Mouse (Mus musculus) midbrain, embryonic 16.5 days (tissue): ENCODE data around the gene Car10. TPM values are rescaled to one million over a fixed set of nuclear protein-coding genes. Genes with fewer than 3 reads are reported as not detected.

ENCODE experiments used
- ATAC-seq: fragments of 200-750 bp; cut with Nextera tagmentation; 2 replicates; pipeline ENCODE4 v1.8.0; 2017; ENCODE audit warnings: moderate TSS enrichment
- H3K27ac ChIP-seq: fragments of 300-500 bp; sonication (generic); 2 replicates; pipeline ENCODE4 v1.5.1; 2014; ENCODE audit warnings: mild to moderate bottlenecking, low read length, mixed read lengths
- H3K27me3 ChIP-seq: fragments of 300-500 bp; sonication (generic); 2 replicates; pipeline ENCODE4 v1.6.1; 2014; ENCODE audit warnings: low read depth, low read length, mixed read lengths; ENCODE audit not compliant: control insufficient read depth, insufficient read depth
- H3K36me3 ChIP-seq: fragments of 300-500 bp; sonication (generic); 2 replicates; pipeline ENCODE4 v1.6.1; 2014; ENCODE audit warnings: mild to moderate bottlenecking, low read length, moderate library complexity, mixed read lengths; ENCODE audit not compliant: control insufficient read depth, insufficient read depth
- H3K4me1 ChIP-seq: fragments of 300-500 bp; sonication (generic); 2 replicates; pipeline ENCODE4 v1.6.1; 2014; ENCODE audit warnings: mild to moderate bottlenecking, low read length, mixed read lengths; ENCODE audit not compliant: control insufficient read depth, insufficient read depth
- H3K4me2 ChIP-seq: fragments of 300-500 bp; sonication (generic); 2 replicates; pipeline ENCODE4 v1.6.1; 2014; ENCODE audit warnings: mild to moderate bottlenecking, low read length, mixed read lengths
- H3K4me3 ChIP-seq: fragments of 300-500 bp; sonication (generic); 2 replicates; pipeline ENCODE4 v1.5.1; 2014; ENCODE audit warnings: low read depth, mild to moderate bottlenecking, low read length, moderate library complexity, mixed read lengths
- H3K9ac ChIP-seq: fragments of 300-500 bp; sonication (generic); 2 replicates; pipeline ENCODE4 v1.6.1; 2014; ENCODE audit warnings: low read depth, low read length, mixed read lengths
- H3K9me3 ChIP-seq: fragments of 300-500 bp; sonication (generic); replicated peaks from 2 replicates; pipeline ENCODE4 v1.6.1; 2014; ENCODE audit warnings: mild to moderate bottlenecking, low read length, mixed read lengths; ENCODE audit not compliant: control insufficient read depth, poor library complexity, severe bottlenecking
- WGBS: fragments of 180-500 bp; shearing (Covaris S2); extraction: QIAGEN DNeasy Blood & Tissue Kit; methylation state at CpG from one replicate; pipeline ENCODE4 v1.1.7; 2014; 5-methylcytosine and 5-hydroxymethylcytosine counted together
- polyA plus RNA-seq: library from polyadenylated mRNA; unstranded; fragments of >200 nt; fragmentation: Nextera tagmentation; extraction: Ambion mirVana; gene quantifications from 2 replicates; pipeline ENCODE4 v1.2.1, GENCODE M21; 2015

Car10 gene
- polyA plus RNA-seq, 1 experiment from 2014 or later: 65.4 TPM

DNA sequence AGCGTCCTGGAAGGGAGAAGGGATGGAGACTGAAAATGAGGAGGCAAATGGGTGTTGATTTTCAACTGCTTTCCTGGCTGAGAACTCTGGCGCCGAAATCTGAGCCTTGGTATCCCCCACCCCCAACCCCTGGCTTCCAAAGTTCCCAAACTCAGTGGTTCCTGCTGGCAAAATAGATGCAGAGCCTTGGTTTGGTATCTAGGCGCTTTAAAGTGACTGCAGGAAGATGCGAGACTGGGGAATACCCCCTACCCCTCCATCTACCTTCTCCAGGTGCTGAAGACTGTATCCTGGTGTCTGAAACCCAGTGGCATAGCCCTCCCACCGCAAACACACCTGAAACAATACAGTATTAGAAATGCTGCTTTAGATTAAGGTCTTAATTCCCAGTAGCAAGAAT is 2.8 kb downstream of the Car10 start:
- Histone ChIP-seq H3K9me3 (no peaks in the 10 kb centered on the region), H3K36me3 (no peaks in the 10 kb centered on the region), H3K27ac (peak overlapping the region; percentile 85), H3K4me3 (peak overlapping the region; percentile 73), H3K27me3 (no peaks in the 10 kb centered on the region), H3K9ac (peak overlapping the region; percentile 77), H3K4me2 (peak overlapping the region; percentile 93), H3K4me1 (peaks cover 6% of the 10 kb centered on the region; the same call in 1 of the 2 replicates)
- 5% methylated on average over 6 of the region's 6 CpGs for WGBS
- no peak for ATAC-seq

- Histone ChIP-seq H3K36me3 (no peaks in the 10 kb centered on the region), H3K9me3 (no peaks in the 10 kb centered on the region), H3K4me3 (peak overlapping the region; percentile 73), H3K4me2 (peak overlapping the region; percentile 93), H3K9ac (peak overlapping the region; percentile 77), H3K4me1 (peaks cover 6% of the 10 kb centered on the region; the same call in 1 of the 2 replicates), H3K27ac (no peak overlapping the region; the same call in 1 of the 2 replicates), H3K27me3 (no peaks in the 10 kb centered on the region)
- 2% methylated on average over 2 of the region's 2 CpGs for WGBS
- ATAC-seq: no peak
These were observed 3.3 kb downstream of the Car10 start for GRCm38 (mm10) chr11:93101106-93101505.

- ATAC-seq: no peak
- no peak overlapping the region for H3K27ac ChIP-seq
- H3K4me2 ChIP-seq: peak overlapping the region; percentile 93
- no peaks in the 10 kb centered on the region for H3K36me3 ChIP-seq
- 84% methylated on average over 9 of the region's 9 CpGs for WGBS
- H3K9me3 ChIP-seq: no peaks in the 10 kb centered on the region
- H3K4me3 ChIP-seq: peak overlapping the region; percentile 73
- H3K27me3 ChIP-seq: no peaks in the 10 kb centered on the region
- 0 out of 2 replicates have a peak overlapping the region, but pooled peaks have one; percentile 11 for H3K9ac ChIP-seq
- H3K4me1 ChIP-seq: peaks cover 3% of the 10 kb centered on the region; the same call in 1 of the 2 replicates
These were observed 4.5 kb downstream of the Car10 start for GRCm38 (mm10) chr11:93102321-93102720.

GRCm38 (mm10) chr11:93103101-93103815 is 5.4 kb downstream of the Car10 start:
- Histone ChIP-seq H3K4me1 (peaks cover 3% of the 10 kb centered on the region; the same call in 1 of the 2 replicates), H3K4me2 (peak overlapping the region; percentile 93), H3K4me3 (peak overlapping the region; percentile 27), H3K9ac (0 out of 2 replicates have a peak overlapping the region, but pooled peaks have one; percentile 11), H3K27ac (no peak overlapping the region), H3K27me3 (no peaks in the 10 kb centered on the region), H3K9me3 (no peaks in the 10 kb centered on the region), H3K36me3 (no peaks in the 10 kb centered on the region)
- ATAC-seq: no peak
- WGBS: 54% methylated on average over 3 of the region's 3 CpGs

DNA sequence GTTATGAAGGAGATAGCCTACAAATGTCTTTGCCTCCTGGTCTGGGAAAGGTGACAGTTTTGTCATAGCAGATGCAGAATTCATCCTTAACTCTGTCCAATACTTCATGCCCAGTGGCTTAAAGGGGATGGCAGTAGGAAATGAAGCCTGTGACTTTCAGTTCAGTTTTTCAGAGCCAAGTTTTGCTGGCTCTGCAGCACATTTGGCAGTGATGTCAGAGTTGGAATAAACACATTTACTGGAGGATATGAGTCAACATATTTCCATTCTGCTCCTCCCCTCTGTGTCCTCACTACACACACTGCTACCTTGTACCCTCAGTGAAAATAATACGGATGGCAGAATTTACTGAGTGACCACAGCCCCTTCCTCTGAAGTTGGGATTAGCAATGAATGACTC is 11.6 kb downstream of the Car10 start:
- Histone ChIP-seq H3K4me1 (no peaks in the 10 kb centered on the region), H3K27ac (no peak overlapping the region), H3K4me3 (no peak overlapping the region), H3K9me3 (no peaks in the 10 kb centered on the region), H3K27me3 (no peaks in the 10 kb centered on the region), H3K36me3 (no peaks in the 10 kb centered on the region), H3K9ac (no peak overlapping the region), H3K4me2 (no peak overlapping the region)
- no peak for ATAC-seq
- WGBS: 81% methylated on average over 1 of the region's 1 CpGs

DNA sequence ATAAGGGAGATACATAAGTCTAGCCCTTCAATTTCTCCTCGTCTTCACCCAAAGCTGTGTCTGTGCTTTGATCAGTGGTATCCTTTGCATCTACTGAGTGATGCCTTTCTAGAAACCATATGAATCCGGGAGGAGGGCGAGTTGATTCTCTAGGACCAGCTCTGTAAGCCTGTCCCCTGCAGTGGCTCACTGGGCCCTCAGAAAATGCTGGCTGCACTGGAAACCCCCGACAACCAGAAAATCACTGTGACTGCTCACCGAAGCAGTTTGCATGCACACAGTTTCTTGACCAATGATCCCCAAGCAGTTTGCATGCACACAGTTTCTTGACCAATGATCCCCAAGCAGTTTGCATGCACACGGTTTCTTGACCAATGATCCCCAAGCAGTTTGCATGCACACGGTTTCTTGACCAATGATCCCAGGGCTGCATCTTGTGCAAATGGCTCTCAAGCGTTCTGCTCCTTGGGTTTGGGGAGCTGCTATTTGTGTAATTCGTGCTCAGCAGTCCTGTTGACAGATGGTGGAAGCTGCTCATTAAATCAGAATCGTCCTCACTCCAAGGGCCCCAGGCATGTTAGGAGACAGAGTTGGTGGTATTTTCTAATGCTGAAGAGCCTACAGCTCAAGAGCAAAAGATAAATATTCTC is 23.1 kb downstream of the Car10 start:
- H3K9me3 ChIP-seq: no peaks in the 10 kb centered on the region
- no peak overlapping the region for H3K4me3 ChIP-seq
- ATAC-seq: no peak
- H3K27ac ChIP-seq: no peak overlapping the region
- H3K9ac ChIP-seq: no peak overlapping the region
- WGBS: 77% methylated on average over 10 of the region's 10 CpGs
- no peaks in the 10 kb centered on the region for H3K4me1 ChIP-seq
- H3K36me3 ChIP-seq: no peaks in the 10 kb centered on the region
- H3K4me2 ChIP-seq: no peak overlapping the region
- no peaks in the 10 kb centered on the region for H3K27me3 ChIP-seq

DNA sequence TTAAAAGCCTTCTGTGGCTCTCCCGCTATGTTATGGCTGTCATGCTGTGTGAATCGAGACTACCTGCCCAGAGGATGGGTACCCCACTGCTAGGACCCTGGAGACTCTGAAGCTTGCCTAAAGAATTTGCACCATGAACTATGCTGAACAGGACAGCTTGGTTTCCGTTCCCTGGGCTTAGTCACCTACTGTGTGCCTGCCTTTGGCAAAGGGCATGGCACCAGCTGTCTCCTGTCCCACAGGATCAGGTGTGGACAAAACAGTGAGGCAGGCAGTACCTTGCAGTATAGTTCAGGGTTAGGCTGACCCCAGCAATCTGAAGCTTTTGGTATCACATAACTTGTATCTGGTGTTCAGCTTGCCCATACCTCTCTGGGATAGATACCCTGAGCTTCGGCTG is 25.9 kb downstream of the Car10 start:
- Histone ChIP-seq H3K4me1 (no peaks in the 10 kb centered on the region), H3K4me3 (no peak overlapping the region), H3K4me2 (no peak overlapping the region), H3K9me3 (no peaks in the 10 kb centered on the region), H3K27me3 (no peaks in the 10 kb centered on the region), H3K36me3 (no peaks in the 10 kb centered on the region), H3K9ac (no peak overlapping the region), H3K27ac (no peak overlapping the region)
- no peak for ATAC-seq
- 83% methylated on average over 4 of the region's 4 CpGs for WGBS

DNA sequence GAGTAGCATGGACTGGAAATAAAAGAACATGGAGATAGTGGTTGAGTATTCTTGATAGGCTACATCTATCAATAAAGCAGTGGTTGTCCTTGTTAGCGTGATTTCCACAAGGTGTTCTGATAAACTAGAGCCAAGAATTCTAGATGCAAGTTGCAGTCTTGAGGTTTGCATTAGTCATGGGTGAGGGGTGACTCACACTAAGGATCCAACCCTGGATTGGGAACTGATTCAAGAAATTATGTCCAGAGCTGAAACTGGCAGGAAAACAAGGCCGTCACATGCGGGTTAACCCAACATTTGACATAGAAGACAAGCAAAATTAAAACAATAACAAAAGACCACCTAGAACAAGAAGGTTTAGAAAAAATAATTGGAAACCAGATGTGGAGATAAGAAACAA is 28.6 kb downstream of the Car10 start:
- Histone ChIP-seq H3K4me1 (no peaks in the 10 kb centered on the region), H3K9me3 (no peaks in the 10 kb centered on the region), H3K4me2 (no peak overlapping the region), H3K36me3 (no peaks in the 10 kb centered on the region), H3K27me3 (no peaks in the 10 kb centered on the region), H3K4me3 (no peak overlapping the region), H3K9ac (no peak overlapping the region), H3K27ac (no peak overlapping the region)
- 91% methylated on average over 3 of the region's 3 CpGs for WGBS
- no peak for ATAC-seq

GRCm38 (mm10) chr11:93128481-93128880 is 30.7 kb downstream of the Car10 start:
- ATAC-seq: no peak
- WGBS: 81% methylated on average over 2 of the region's 2 CpGs
- Histone ChIP-seq H3K27me3 (no peaks in the 10 kb centered on the region), H3K4me1 (no peaks in the 10 kb centered on the region), H3K9me3 (no peaks in the 10 kb centered on the region), H3K4me3 (no peak overlapping the region), H3K27ac (no peak overlapping the region), H3K36me3 (no peaks in the 10 kb centered on the region), H3K4me2 (no peak overlapping the region), H3K9ac (no peak overlapping the region)
